Mouse (Mus musculus) E14TG2a.4 (cell line): Measurements from ENCODE around the gene P3h2.

Source experiments
- H3K27me3 ChIP-seq: 2 replicates; pipeline ENCODE4 v1.6.1; 2014; ENCODE audit warnings: low read length, control low read depth; ENCODE audit not compliant: insufficient read depth
- H3K36me3 ChIP-seq: 2 replicates; pipeline ENCODE4 v1.6.1; 2014; ENCODE audit warnings: low read length, control low read depth; ENCODE audit not compliant: insufficient read depth
- H3K4me1 ChIP-seq: replicated peaks from 2 replicates; pipeline ENCODE4 v1.6.1; 2014; ENCODE audit warnings: low read depth, low read length, control low read depth
- H3K4me3 ChIP-seq: replicated peaks from 2 replicates; pipeline ENCODE4 v1.5.1; 2014; ENCODE audit warnings: mild to moderate bottlenecking, low read length
- H3K9me3 ChIP-seq: 2 replicates; pipeline ENCODE4 v1.6.1; 2014; ENCODE audit warnings: low read length, control low read depth
- CTCF ChIP-seq: conservative IDR thresholded peaks from 2 replicates; pipeline ENCODE4 v1.5.1; 2014; ENCODE audit warnings: low read length
- NANOG ChIP-seq: IDR thresholded peaks from 2 replicates; pipeline ENCODE4 v1.6.1; 2014; ENCODE audit warnings: borderline replicate concordance, low read length, mixed read lengths
- POU5F1 ChIP-seq: IDR thresholded peaks from 2 replicates; pipeline ENCODE4 v1.6.1; 2014; ENCODE audit warnings: low read length, borderline replicate concordance

P3h2 gene

GRCm38 (mm10) chr16:26026416-26026815 lies 79.2 kb downstream of the P3h2 start:
- no peaks in the 10 kb centered on the region for H3K4me1 ChIP-seq
- H3K36me3 ChIP-seq: no peaks in the 10 kb centered on the region

GRCm38 (mm10) chr16:26024543-26024942 lies 81.0 kb downstream of the P3h2 start:
- TF ChIP-seq POU5F1: no peak
- TF ChIP-seq NANOG: no peak
- TF ChIP-seq CTCF: no peak

More at GRCm38 (mm10) chr16:26026416-26026815, 79.2 kb downstream of the P3h2 start:
- TF ChIP-seq NANOG: no peak
- TF ChIP-seq POU5F1: no peak
- no peak for TF ChIP-seq CTCF
- Histone ChIP-seq H3K9me3 (no peaks in the 10 kb centered on the region), H3K4me3 (no peak overlapping the region), H3K27me3 (no peaks in the 10 kb centered on the region)

GRCm38 (mm10) chr16:26023352-26023751 lies 82.2 kb downstream of the P3h2 start:
- Histone ChIP-seq H3K4me3 (no peak overlapping the region), H3K36me3 (no peaks in the 10 kb centered on the region), H3K27me3 (no peaks in the 10 kb centered on the region), H3K9me3 (no peaks in the 10 kb centered on the region), H3K4me1 (no peaks in the 10 kb centered on the region)
- TF ChIP-seq POU5F1 (no peak), CTCF (no peak), NANOG (no peak)

More at GRCm38 (mm10) chr16:26024543-26024942, 81.0 kb downstream of the P3h2 start:
- Histone ChIP-seq H3K36me3 (no peaks in the 10 kb centered on the region), H3K4me1 (no peaks in the 10 kb centered on the region), H3K27me3 (no peaks in the 10 kb centered on the region), H3K4me3 (no peak overlapping the region), H3K9me3 (no peaks in the 10 kb centered on the region)

GRCm38 (mm10) chr16:26021759-26022158 lies 83.8 kb downstream of the P3h2 start:
- no peaks in the 10 kb centered on the region for H3K9me3 ChIP-seq
- no peak overlapping the region for H3K4me3 ChIP-seq

GRCm38 (mm10) chr16:26005811-26006210 lies 99.8 kb downstream of the P3h2 start:
- H3K27me3 ChIP-seq: no peaks in the 10 kb centered on the region
- no peaks in the 10 kb centered on the region for H3K9me3 ChIP-seq
- no peaks in the 10 kb centered on the region for H3K4me1 ChIP-seq
- TF ChIP-seq NANOG: no peak
- no peak for TF ChIP-seq POU5F1
- TF ChIP-seq CTCF: no peak
- no peaks in the 10 kb centered on the region for H3K36me3 ChIP-seq
- no peak overlapping the region for H3K4me3 ChIP-seq

More at GRCm38 (mm10) chr16:26021759-26022158, 83.8 kb downstream of the P3h2 start:
- no peaks in the 10 kb centered on the region for H3K4me1 ChIP-seq
- no peaks in the 10 kb centered on the region for H3K36me3 ChIP-seq
- TF ChIP-seq CTCF (no peak), POU5F1 (no peak), NANOG (no peak)
- H3K27me3 ChIP-seq: no peaks in the 10 kb centered on the region

- Histone ChIP-seq H3K9me3 (no peaks in the 10 kb centered on the region), H3K27me3 (no peaks in the 10 kb centered on the region), H3K4me3 (no peak overlapping the region), H3K36me3 (no peaks in the 10 kb centered on the region), H3K4me1 (no peaks in the 10 kb centered on the region)
- TF ChIP-seq NANOG (no peak), POU5F1 (no peak), CTCF (no peak)
These were observed 102.3 kb downstream of the P3h2 start for GRCm38 (mm10) chr16:26003261-26003660.

GRCm38 (mm10) chr16:26002848-26003247 lies 102.7 kb downstream of the P3h2 start:
- Histone ChIP-seq H3K4me3 (no peak overlapping the region), H3K27me3 (no peaks in the 10 kb centered on the region), H3K36me3 (no peaks in the 10 kb centered on the region), H3K9me3 (no peaks in the 10 kb centered on the region), H3K4me1 (no peaks in the 10 kb centered on the region)
- TF ChIP-seq POU5F1 (no peak), NANOG (no peak), CTCF (no peak)

- no peaks in the 10 kb centered on the region for H3K27me3 ChIP-seq
- no peaks in the 10 kb centered on the region for H3K36me3 ChIP-seq
- no peak overlapping the region for H3K4me3 ChIP-seq
- no peaks in the 10 kb centered on the region for H3K4me1 ChIP-seq
- TF ChIP-seq CTCF (no peak), POU5F1 (no peak), NANOG (no peak)
- H3K9me3 ChIP-seq: no peaks in the 10 kb centered on the region
These were observed 111.0 kb downstream of the P3h2 start for GRCm38 (mm10) chr16:25994605-25995004.

- Histone ChIP-seq H3K9me3 (no peaks in the 10 kb centered on the region), H3K27me3 (no peaks in the 10 kb centered on the region), H3K4me3 (no peak overlapping the region), H3K36me3 (no peaks in the 10 kb centered on the region), H3K4me1 (no peaks in the 10 kb centered on the region)
- no peak for TF ChIP-seq NANOG
- TF ChIP-seq POU5F1: no peak
- TF ChIP-seq CTCF: no peak
These were observed 118.4 kb downstream of the P3h2 start for GRCm38 (mm10) chr16:25987221-25987620.
